ENCODE assay signal across 7 mouse cellular contexts in the genomic region with DNA sequence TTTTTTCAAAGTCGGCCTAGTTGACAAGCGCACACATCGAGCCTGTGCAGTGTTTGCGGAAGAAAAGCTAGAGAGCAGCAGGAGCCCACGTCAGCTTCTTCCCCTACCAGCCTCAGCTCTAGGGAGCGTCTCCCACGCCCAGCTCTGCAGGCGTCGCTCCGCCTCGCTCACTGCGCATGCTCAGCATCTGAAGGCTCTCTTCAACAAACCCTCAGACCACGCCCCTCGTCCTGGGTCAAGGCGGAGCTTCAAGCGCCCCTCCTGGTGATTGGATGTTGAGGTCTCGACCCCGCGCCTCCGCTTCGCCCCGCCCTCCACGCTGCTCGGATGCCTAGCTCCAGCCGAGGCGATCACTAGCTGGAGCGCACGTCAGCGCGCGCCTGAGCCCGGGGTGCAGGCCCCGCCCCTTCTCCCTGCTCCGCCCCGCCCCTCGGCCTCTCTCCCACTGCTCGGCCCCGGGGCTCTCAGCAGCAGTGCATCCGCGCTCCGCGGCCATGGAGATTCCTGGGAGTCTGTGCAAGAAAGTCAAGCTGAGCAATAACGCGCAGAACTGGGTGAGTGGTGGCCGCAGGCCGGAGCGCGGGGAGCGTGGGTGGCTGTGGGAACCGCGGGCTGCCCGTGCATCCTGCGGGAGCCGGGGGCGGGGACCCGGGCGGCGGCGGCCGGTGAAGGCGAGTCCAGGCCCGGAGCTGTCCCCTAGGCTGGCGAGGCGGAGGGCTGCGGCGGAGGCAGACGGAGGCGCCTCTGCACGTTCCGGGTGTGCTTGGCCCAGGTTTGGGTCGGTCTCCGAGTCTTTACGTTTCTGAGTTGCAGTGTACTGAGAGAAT. TPM values are rescaled to one million over a fixed set of nuclear protein-coding genes. Genes with fewer than 3 reads are reported as not detected.
DNase-seq lines count a peak whose midpoint lies in the region; ATAC-seq lines count a peak whose summit lies in the region.

A gene (plus strand): TSS at position 339 of the 827 bp plus-strand sequence.

- no peaks in the 10 kb centered on the region for H3K27me3 ChIP-seq in embryonic facial prominence, embryonic 11.5 days (ENCODE audit: control insufficient read depth, insufficient read depth, low read length)
- H3K27me3 ChIP-seq in limb, embryonic 10.5 days (ENCODE audit: low read depth, poor library complexity, severe bottlenecking) = no peaks in the 10 kb centered on the region
- no peaks in the 10 kb centered on the region for H3K27me3 ChIP-seq in midbrain, embryonic 13.5 days

- ATAC-seq in embryonic facial prominence, embryonic 11.5 days (replicated peaks; ENCODE audit: insufficient number of reproducible peaks, low FRiP score, low TSS enrichment, low read depth) = peak; percentile 99
- ATAC-seq in granulocyte monocyte progenitor cell, adult 5-6 weeks (replicated peaks; ENCODE audit: poor library complexity, severe bottlenecking) = peak; percentile 97
- ATAC-seq in midbrain, embryonic 13.5 days = peak; percentile 99

- no peaks in the 10 kb centered on the region for H3K36me3 ChIP-seq in embryonic facial prominence, embryonic 11.5 days (replicated peaks; ENCODE audit: control insufficient read depth, insufficient read depth, low read depth, low read length)
- peaks cover 8% of the 10 kb centered on the region for H3K36me3 ChIP-seq in limb, embryonic 10.5 days
- H3K36me3 ChIP-seq in midbrain, embryonic 13.5 days = peaks cover 9% of the 10 kb centered on the region; the same call in 1 of the 2 replicates

- H3K9ac ChIP-seq in embryonic facial prominence, embryonic 11.5 days (replicated peaks; ENCODE audit: low read length) = peak within 1 kb of the TSS; percentile 89
- H3K9ac ChIP-seq in midbrain, embryonic 13.5 days (replicated peaks) = peak within 1 kb of the TSS; percentile 82

- WGBS in embryonic facial prominence, embryonic 11.5 days = under 1% methylated on average over 70 of the region's 73 CpGs
- WGBS in limb, embryonic 10.5 days = under 1% methylated on average over 73 of the region's 73 CpGs
- under 1% methylated on average over 69 of the region's 73 CpGs for WGBS in midbrain, embryonic 13.5 days

- peak; percentile 100 for DNase-seq in adrenal gland, postnatal 14 days
- DNase-seq in embryonic facial prominence, embryonic 11.5 days (ENCODE audit: low spot score) = peak; percentile 100
- peak; percentile 100 for DNase-seq in kidney, adult 11 months
- peak; percentile 99 for DNase-seq in limb, embryonic 10.5 days (ENCODE audit: low spot score)
- peak; percentile 96 for DNase-seq in spleen, adult 12 weeks (ENCODE audit: low spot score)

- H3K4me3 ChIP-seq in embryonic facial prominence, embryonic 11.5 days (ENCODE audit: low read depth, low read length) = peak within 1 kb of the TSS; percentile 78
- H3K4me3 ChIP-seq in limb, embryonic 10.5 days = peak within 1 kb of the TSS; percentile 81
- H3K4me3 ChIP-seq in midbrain, embryonic 13.5 days (replicated peaks) = peak within 1 kb of the TSS; percentile 66

- H3K27ac ChIP-seq in embryonic facial prominence, embryonic 11.5 days (replicated peaks; ENCODE audit: low read depth, low read length) = peak within 1 kb of the TSS; percentile 89
- H3K27ac ChIP-seq in limb, embryonic 10.5 days = peak within 1 kb of the TSS; percentile 95
- peak within 1 kb of the TSS; percentile 90 for H3K27ac ChIP-seq in midbrain, embryonic 13.5 days

- H3K4me1 ChIP-seq in embryonic facial prominence, embryonic 11.5 days (ENCODE audit: control insufficient read depth, insufficient read depth, low read length) = no peaks in the 10 kb centered on the region
- peaks cover 32% of the 10 kb centered on the region for H3K4me1 ChIP-seq in limb, embryonic 10.5 days
- H3K4me1 ChIP-seq in midbrain, embryonic 13.5 days (replicated peaks) = peaks cover 18% of the 10 kb centered on the region

- no peaks in the 10 kb centered on the region for H3K9me3 ChIP-seq in embryonic facial prominence, embryonic 11.5 days (replicated peaks; ENCODE audit: control insufficient read depth, low read length)
- H3K9me3 ChIP-seq in limb, embryonic 10.5 days (replicated peaks) = no peaks in the 10 kb centered on the region
- no peaks in the 10 kb centered on the region for H3K9me3 ChIP-seq in midbrain, embryonic 13.5 days

- peak within 1 kb of the TSS; percentile 52 for H3K4me2 ChIP-seq in embryonic facial prominence, embryonic 11.5 days (ENCODE audit: low read depth, low read length)
- H3K4me2 ChIP-seq in midbrain, embryonic 13.5 days (replicated peaks) = peak within 1 kb of the TSS; percentile 60

RNA-seq across cellular contexts. Expression of the gene that starts here (rescaled TPM):
- 43.6 and 45.1 TPM in 2 replicates for total RNA-seq in adrenal gland, postnatal 14 days (2021)
- 104 and 109 TPM in 2 replicates for polyA plus RNA-seq in embryonic facial prominence, embryonic 11.5 days (2014; fragmentation: Nextera tagmentation; extraction: Ambion mirVana)
- total RNA-seq in granulocyte monocyte progenitor cell, adult 5-6 weeks (2014; fragmentation: Nextera tagmentation) = 15.4 and 19.6 TPM in 2 replicates
- 25.3 and 29.0 TPM in 2 replicates for total RNA-seq in granulocyte monocyte progenitor cell, adult 5-6 weeks (2017)
- 55.4 and 82.7 TPM in 2 replicates for polyA plus RNA-seq in limb, embryonic 10.5 days (2016; fragmentation: Nextera tagmentation; extraction: Ambion mirVana)
- 101 TPM in 2 replicates for polyA plus RNA-seq in midbrain, embryonic 13.5 days (2015; fragmentation: Nextera tagmentation; extraction: Ambion mirVana)

Comparison
In these comparisons a context has a peak if more than half of its experiments do, and no peak if none do; other contexts are left out.
1. Peak in every context shown above with its lines: DNase-seq, ATAC-seq, H3K4me3 ChIP-seq and H3K27ac ChIP-seq.